Mouse (Mus musculus) cerebellum, adult 11-12 months (tissue): Measurements from ENCODE around the gene Zfp609.

Source experiments
- DNase-seq: peaks from one replicate; pipeline ENCODE4 v3.0.0; 2022

The Zfp609 gene

GRCm38 (mm10) chr9:65827344-65828015 lies at the start of gene Zfp609:
Gene Zfp609 (minus strand): TSS chr9:65827564.
- peak; percentile 91 for DNase-seq

GRCm38 (mm10) chr9:65859656-65860055 lies 32.3 kb upstream of the Zfp609 start:
- peak; percentile 43 for DNase-seq

GRCm38 (mm10) chr9:65850203-65850602 lies 22.8 kb upstream of the Zfp609 start:
- no peak for DNase-seq

GRCm38 (mm10) chr9:65848154-65848553 lies 20.8 kb upstream of the Zfp609 start:
- no peak for DNase-seq

- no peak for DNase-seq
Observed at GRCm38 (mm10) chr9:65844421-65845165, 17.2 kb upstream of the Zfp609 start.

- DNase-seq: no peak
Observed at GRCm38 (mm10) chr9:65839841-65840240, 12.5 kb upstream of the Zfp609 start.

- DNase-seq: no peak
Observed at GRCm38 (mm10) chr9:65836916-65837315, 9.6 kb upstream of the Zfp609 start.

- no peak for DNase-seq
Observed at GRCm38 (mm10) chr9:65834628-65835354, 7.4 kb upstream of the Zfp609 start.

- DNase-seq: no peak
Observed at GRCm38 (mm10) chr9:65833640-65834039, 6.3 kb upstream of the Zfp609 start.

- DNase-seq: no peak
Observed at GRCm38 (mm10) chr9:65833230-65833629, 5.9 kb upstream of the Zfp609 start.

- DNase-seq: no peak
Observed at GRCm38 (mm10) chr9:65832041-65832440, 4.7 kb upstream of the Zfp609 start.

- DNase-seq: no peak
Observed at GRCm38 (mm10) chr9:65831164-65831563, 3.8 kb upstream of the Zfp609 start.

GRCm38 (mm10) chr9:65830255-65830654 lies 2.9 kb upstream of the Zfp609 start:
- DNase-seq: no peak

- DNase-seq: no peak
Observed at GRCm38 (mm10) chr9:65829410-65829809, 2.0 kb upstream of the Zfp609 start.

GRCm38 (mm10) chr9:65828511-65828910 lies 1.1 kb upstream of the Zfp609 start:
- DNase-seq: no peak

- no peak for DNase-seq
Observed at GRCm38 (mm10) chr9:65828016-65828403, 646 bp upstream of the Zfp609 start.

- peak; percentile 54 for DNase-seq
Observed at GRCm38 (mm10) chr9:65826588-65827343, 598 bp downstream of the Zfp609 start.

GRCm38 (mm10) chr9:65826226-65826587 lies 1.2 kb downstream of the Zfp609 start:
- peak; percentile 39 for DNase-seq

- DNase-seq: no peak
Observed at GRCm38 (mm10) chr9:65823716-65824462, 3.5 kb downstream of the Zfp609 start.

- no peak for DNase-seq
Observed at GRCm38 (mm10) chr9:65822011-65822410, 5.4 kb downstream of the Zfp609 start.

- no peak for DNase-seq
Observed at GRCm38 (mm10) chr9:65820301-65820700, 7.1 kb downstream of the Zfp609 start.

GRCm38 (mm10) chr9:65818402-65818801 lies 9.0 kb downstream of the Zfp609 start:
- DNase-seq: no peak
